Mouse (Mus musculus) cerebellum, postnatal 14 days (tissue): ENCODE measurements around the gene Notch4.

Experiments used
- DNase-seq, 2 experiments: peaks; one replicate each; pipeline ENCODE4 v3.0.0; 2021; ENCODE audit warnings: mixed read lengths in 2 of 2

The Notch4 gene

GRCm38 (mm10) chr17:34627943-34628643 is 64.0 kb downstream of the Notch4 start, which contains the start of gene Ppt2:
TSS of gene Ppt2 (minus strand) at chr17:34628510.
- peak; percentile 83 to 90 for DNase-seq

- DNase-seq: peak in 1 of 2 experiments; percentile 26
Measured at GRCm38 (mm10) chr17:34628644-34628967, 64.5 kb downstream of the Notch4 start.

- DNase-seq: peak; percentile 61 to 74
Measured at GRCm38 (mm10) chr17:34629221-34629751, 65.2 kb downstream of the Notch4 start, which contains the start of gene Prrt1. TSS of gene Prrt1 (plus strand) at chr17:34629533.

- DNase-seq: peak; percentile 82
Measured at GRCm38 (mm10) chr17:34629796-34630603, 65.9 kb downstream of the Notch4 start.

DNA sequence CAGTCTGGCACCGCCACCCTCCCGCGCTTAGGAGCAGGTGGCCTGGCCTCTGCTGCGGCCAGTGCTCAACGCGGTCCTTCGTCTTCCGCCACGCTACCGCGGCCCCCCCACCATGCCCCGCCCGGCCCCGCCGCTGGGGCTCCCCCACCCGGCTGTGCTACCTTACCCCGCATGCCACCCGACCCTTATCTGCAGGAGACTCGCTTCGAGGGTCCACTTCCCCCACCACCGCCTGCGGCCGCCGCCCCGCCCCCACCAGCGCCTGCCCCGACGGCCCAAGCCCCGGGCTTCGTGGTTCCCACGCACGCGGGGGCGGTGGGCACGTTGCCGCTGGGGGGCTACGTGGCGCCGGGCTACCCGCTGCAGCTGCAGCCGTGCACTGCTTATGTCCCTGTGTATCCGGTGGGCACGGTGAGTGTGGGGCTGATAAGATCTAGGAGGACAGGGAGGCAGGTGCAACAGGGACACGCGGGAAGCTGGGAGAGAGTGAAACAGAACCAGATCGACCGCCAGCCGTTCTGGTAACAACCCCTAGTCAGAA is 66.8 kb downstream of the Notch4 start:
- peak; percentile 73 to 74 for DNase-seq

DNA sequence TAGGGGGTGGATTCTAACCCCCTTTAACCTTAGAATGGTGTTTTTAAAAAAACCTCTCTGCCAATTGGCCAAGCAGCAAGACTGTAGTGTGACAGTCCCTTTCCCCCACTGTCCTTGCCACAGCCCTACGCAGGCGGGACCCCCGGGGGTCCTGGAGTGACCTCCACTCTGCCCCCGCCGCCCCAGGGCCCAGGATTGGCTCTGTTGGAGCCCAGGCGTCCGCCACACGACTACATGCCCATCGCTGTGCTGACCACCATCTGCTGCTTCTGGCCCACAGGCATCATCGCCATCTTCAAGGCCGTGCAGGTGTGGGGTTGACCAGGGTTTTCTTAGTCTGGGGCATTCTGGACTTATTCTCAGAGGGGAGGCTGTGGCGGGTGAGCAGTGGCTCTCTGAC is 67.6 kb downstream of the Notch4 start:
- peak; percentile 62 to 63 for DNase-seq

GRCm38 (mm10) chr17:34632261-34632691 is 68.2 kb downstream of the Notch4 start:
- DNase-seq: peak; percentile 73 to 77

- DNase-seq: no peak
Measured at GRCm38 (mm10) chr17:34635671-34636070, 71.6 kb downstream of the Notch4 start.

GRCm38 (mm10) chr17:34637459-34637858 is 73.4 kb downstream of the Notch4 start:
- no peak for DNase-seq
